Mouse (Mus musculus) large intestine, adult 2 months (tissue): ENCODE data around the gene Vps36. TPM values are rescaled to one million over a fixed set of nuclear protein-coding genes. Genes with fewer than 3 reads are reported as not detected.

Experiments
- DNase-seq: peaks from one replicate; pipeline ENCODE4 v3.0.0-alpha.2; 2012; ENCODE audit warnings: low read depth, low spot score
- WGBS: fragments of 180-500 bp; shearing (Covaris S2); methylation state at CpG from one replicate; pipeline ENCODE4 v1.1.7; 2018; 5-methylcytosine and 5-hydroxymethylcytosine counted together
- polyA plus RNA-seq: library from polyadenylated mRNA; depleted of rRNA; stranded (reverse); fragments of >200 nt; gene quantifications from 2 replicates; pipeline ENCODE4 v1.2.3, GENCODE M21; 2012

Vps36 gene
- polyA plus RNA-seq, 1 experiment: 9.2 TPM

DNA sequence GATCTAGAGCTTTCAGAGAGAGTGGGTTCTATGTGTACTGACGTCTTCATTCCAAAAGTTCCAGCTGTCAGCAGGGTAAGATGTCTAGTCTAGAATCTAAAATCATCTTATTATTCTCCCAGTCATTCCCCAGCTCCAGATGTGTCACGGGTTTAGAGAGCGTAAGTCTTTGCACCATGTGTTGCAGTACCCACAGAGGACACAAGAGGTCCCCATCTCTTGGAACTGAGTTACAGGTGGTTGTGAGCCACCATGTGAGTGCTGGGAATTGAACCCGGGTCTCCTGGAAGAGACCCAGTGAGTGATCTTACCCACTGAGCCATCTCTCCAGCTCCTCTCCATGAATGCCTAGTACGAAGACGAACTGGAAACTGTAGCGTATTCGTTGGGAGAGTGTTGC, 6.9 kb downstream of the Vps36 start:
- no peak for DNase-seq

DNA sequence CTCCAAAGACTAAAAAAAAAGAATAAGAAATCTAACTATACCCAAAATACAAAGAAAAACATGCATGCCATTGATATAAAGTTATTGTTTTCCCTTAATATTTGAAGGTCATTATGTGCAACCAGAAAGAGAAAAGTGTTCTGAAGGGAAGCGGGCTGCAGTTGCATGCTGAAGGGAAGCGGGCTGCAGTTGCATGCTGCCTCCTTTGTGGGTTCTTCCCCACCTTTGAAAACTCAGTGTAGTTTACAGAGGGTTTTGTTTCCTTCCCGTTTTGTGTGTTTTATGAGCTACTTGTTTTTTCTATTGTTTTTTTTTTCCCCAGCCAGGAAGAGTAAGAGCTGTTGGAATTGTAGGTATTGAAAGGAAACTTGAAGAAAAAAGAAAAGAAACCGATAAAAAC, 14.9 kb downstream of the Vps36 start:
- DNase-seq: no peak
- 77% methylated on average over 4 of the region's 4 CpGs for WGBS

More for the DNA sequence above, 6.9 kb downstream of the Vps36 start:
- 99% methylated on average over 8 of the region's 8 CpGs for WGBS

DNA sequence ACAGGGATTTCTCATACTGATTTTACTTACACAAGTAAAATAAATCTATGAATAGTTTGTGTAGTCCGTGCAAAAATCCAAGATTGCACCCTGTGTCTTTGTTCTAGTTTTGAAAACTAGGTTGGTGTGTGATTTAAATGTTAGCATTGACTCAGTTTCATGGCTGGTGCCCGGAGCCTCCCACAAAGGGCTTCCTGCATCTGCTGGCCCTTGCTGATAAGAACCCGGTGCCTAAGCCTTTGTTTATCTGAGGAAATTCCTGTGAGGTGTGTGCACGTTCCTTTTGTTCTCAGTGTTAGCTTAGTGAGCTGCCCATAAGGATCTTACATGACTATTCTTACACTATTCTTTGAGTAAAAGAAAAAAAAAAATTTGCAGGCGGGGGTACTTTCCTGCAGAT, 16.4 kb downstream of the Vps36 start:
- WGBS: 23% methylated on average over 5 of the region's 5 CpGs
- no peak for DNase-seq

GRCm38 (mm10) chr8:22214826-22215225, 22.2 kb downstream of the Vps36 start:
- WGBS: 95% methylated on average over 10 of the region's 10 CpGs
- DNase-seq: no peak

GRCm38 (mm10) chr8:22226361-22226760, 33.8 kb downstream of the Vps36 start:
- DNase-seq: no peak
- WGBS: 32% methylated on average over 8 of the region's 8 CpGs

DNA sequence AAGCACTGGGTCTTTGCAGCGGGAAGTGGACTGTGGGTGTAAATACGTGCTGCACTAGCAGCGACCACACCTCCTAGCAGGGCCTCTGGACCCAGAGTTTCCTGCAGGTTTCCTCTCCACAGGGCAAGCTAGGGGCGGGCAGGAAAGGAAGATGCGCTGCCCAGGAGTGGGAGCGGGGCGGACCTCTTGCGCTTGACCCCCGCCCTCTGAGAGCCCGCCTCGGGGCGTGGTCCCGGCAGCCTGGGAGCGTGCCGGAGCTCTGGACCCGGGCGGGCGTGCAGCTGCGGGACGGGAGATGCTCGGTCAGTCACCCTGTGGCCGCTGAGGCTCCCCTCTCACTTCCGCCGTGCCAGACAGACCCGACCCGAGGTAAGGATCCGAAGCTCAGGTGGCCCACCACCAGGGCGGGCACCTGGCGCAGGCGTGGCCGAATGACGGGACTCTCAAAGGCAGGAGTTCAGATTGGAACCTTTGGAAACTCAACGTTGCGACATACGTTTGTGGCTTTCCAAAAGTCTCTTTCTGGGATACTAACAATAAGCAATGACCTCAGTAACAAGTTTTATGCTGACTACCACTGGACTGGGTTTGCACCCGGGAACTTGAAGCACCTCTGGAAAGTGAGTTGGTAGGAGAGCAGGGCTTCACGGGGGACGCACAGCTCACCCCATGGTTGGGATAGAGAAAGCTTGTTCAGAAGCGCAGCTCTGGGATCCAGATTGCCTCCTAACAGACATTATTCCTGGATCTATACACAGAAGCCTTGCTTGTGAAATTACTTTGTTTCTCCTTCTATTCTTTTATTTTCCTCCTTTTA, 34.7 kb downstream of the Vps36 start, which contains the start of gene Thsd1:
Thsd1 (plus strand) TSS at position 253 of the 817 bp plus-strand sequence.
- no peak for DNase-seq
- 1% methylated on average over 39 of the region's 39 CpGs for WGBS

DNA sequence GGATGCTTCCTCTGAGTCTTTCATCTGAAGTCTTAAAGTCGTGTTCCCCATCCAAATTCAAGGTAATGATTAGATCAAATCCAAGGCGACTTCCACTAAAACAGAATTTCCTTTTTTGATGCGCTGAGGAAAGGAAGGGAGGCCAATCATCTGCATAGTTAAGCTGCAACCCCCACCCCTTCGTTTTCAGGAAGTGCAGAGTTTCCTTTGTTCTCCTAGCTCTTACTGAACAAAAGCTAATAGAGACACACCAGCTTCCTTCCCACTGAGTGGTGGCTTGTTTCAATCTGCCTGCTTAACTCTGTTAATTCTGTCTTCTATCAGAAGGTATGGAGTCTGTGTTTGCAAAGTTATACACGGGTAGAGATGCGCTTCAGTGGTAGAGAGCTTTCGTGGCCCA, 36.0 kb downstream of the Vps36 start:
- no peak for DNase-seq
- WGBS: 53% methylated on average over 7 of the region's 7 CpGs

GRCm38 (mm10) chr8:22242986-22243385, 50.4 kb downstream of the Vps36 start:
- 90% methylated on average over 9 of the region's 9 CpGs for WGBS
- no peak for DNase-seq

- 38% methylated on average over 1 of the region's 1 CpGs for WGBS
- no peak for DNase-seq
Measured at GRCm38 (mm10) chr8:22245663-22246062, 53.1 kb downstream of the Vps36 start.

DNA sequence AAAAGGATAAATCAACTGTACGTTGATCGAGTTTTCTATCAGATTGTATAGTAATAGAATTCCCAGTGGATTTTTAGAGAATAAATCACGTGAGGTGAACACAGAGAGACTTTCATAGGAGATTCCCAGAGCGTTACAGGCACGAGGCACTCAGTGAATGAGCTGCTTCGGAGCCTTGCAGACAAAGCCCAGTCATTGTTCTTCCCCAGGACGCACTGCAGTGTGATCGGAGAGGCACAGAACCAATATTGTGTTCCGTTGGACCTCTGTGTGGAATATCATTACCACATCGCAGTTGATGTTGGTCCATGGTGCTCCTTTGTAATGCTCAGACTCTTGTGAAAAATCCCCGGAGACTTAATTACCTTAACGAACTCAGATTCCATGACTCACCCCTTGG, 55.3 kb downstream of the Vps36 start:
- WGBS: 83% methylated on average over 12 of the region's 12 CpGs
- no peak for DNase-seq

- WGBS: 67% methylated on average over 9 of the region's 9 CpGs
- no peak for DNase-seq
Measured at GRCm38 (mm10) chr8:22249080-22249479, 56.5 kb downstream of the Vps36 start.

GRCm38 (mm10) chr8:22258946-22259450, 66.4 kb downstream of the Vps36 start:
- no peak for DNase-seq
- WGBS: 91% methylated on average over 18 of the region's 18 CpGs

DNA sequence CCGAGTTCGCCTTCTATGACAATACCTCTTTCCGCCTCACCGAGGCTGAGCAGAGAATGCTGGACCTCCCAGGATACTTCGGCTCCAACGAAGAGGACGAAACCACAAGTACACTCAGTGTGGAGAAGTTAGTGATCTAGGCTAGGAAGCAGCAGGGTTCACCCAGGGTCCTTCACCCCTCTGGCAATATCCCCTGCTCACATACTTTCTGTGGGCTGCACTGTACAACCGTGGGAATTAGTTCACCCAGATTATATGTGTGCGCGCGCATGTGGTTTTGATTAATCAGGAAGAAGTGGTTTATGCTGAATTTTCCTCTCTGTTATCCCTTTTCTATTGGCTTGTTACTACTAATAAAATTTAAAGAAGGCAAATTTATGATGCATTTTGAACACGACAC, 66.9 kb downstream of the Vps36 start:
- WGBS: 83% methylated on average over 12 of the region's 12 CpGs
- no peak for DNase-seq

- 18% methylated on average over 9 of the region's 9 CpGs for WGBS
- DNase-seq: no peak
Measured at GRCm38 (mm10) chr8:22260091-22260722, 67.6 kb downstream of the Vps36 start.

DNA sequence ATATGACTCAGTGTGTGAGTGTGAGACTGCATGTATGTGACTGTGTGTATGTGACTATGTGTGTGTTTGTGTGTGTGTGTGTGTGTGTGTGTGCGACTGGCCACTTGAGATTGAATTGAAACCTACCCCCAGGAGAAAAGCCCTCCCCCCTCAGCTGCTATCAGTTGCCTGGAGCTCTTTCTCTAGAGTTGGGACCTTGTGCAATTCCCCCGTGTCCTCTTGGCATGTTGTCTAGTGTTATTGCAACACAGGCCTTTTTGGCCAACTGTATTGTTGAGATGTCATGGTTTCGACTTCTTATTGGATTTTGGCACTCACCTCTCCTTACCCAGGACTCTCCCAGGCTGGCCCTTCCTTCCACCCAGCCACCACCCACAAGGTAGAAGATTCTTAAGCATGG, 69.7 kb downstream of the Vps36 start:
- DNase-seq: no peak
- 72% methylated on average over 3 of the region's 3 CpGs for WGBS

DNA sequence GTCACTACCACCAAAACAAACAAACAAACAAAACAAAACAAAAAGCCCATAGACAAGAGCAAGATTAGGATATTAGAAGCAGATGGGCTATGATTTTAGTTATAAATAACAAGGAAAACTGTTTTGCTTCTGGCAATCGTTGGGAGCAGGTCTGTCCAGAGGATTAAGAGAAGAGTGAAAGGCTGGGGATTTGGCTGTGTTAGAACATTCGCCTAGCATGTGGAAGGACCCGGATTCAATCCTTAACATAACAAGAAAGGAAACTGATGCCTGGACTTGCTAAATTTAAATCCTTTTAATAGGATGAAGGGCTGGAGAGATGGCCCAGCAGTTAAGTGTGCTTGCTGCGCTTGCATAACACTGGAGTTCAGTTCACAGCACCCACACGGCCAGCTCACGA, 71.7 kb downstream of the Vps36 start:
- 78% methylated on average over 6 of the region's 6 CpGs for WGBS

DNA sequence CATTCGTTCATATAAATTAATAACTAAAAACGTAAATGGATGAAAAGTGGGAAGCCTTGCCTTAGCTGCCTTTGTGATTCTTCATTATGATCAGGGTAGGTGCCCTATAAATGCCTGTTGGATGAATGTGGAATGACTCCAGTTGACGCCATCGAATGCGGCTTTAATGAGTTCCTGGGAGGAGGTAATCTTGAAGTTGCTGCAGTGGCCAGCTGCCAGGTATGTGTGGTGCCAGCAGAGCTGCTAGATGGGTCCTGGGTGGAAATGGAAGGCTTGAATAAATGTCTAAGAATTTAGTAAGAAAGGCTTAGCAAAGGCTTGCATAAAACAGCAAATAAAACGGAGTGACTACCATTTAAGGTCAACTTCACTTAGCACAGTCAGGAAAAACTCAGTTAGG, 72.2 kb downstream of the Vps36 start:
- WGBS: 58% methylated on average over 6 of the region's 6 CpGs
- DNase-seq: no peak

More for the DNA sequence above, 71.7 kb downstream of the Vps36 start:
- no peak for DNase-seq

DNA sequence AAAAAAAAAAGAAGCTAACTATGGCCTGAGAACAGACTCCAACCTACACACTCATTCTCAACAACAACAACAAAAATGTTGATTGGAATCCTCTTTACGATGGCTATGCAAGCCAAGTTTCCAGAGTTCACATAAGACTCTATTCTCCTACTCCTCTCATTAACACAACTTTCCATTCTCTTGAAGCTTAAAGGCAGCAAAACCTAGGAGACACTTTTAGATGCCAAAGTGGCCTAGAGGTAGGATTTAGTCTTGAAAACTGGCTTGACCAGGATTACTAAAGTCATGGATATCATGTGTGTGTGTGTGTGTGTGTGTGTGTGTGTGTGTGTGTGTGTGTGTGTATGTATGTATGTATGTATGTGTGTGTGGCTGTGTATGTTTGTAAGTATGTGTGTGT, 72.6 kb downstream of the Vps36 start:
- no peak for DNase-seq
- WGBS: 92% methylated on average over 1 of the region's 1 CpGs

DNA sequence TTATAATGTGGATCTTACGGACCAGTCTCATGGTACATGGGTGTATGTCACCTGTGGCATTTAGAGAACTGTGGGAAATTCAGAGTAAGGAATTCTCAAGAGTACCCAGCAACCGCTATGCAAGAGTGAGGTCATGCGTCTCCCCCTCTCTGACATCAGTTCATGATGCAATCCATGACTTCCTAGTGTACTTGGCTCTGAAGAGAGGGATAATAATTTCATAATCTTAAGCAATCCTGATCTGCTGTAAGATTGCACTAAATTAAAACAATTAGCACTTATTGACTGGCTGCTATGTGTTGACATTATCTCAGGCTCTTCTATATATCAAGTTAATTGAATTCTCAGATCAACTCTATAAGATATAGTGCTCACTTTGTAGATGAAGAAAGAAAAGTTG, 74.2 kb downstream of the Vps36 start:
- DNase-seq: no peak
- WGBS: 88% methylated on average over 3 of the region's 3 CpGs
